Mouse (Mus musculus): ENCODE results near the gene Bub1b. TPM values are rescaled to one million over a fixed set of nuclear protein-coding genes. Genes with fewer than 3 reads are reported as not detected.
A peak's percentile ranks its signal among the peaks of the same experiment; 100 is the strongest.
"Not testable (repeated sequence)": the region's sequence is repeated elsewhere in the genome, so short reads cannot be mapped to it uniquely, and the experiment has no call there.

Bub1b gene
- polyA plus RNA-seq, 1 experiment from 2014 or later: 135 TPM

GRCm38 (mm10) chr2:118646665-118647064, 48.7 kb downstream of the Bub1b start:
- ATAC-seq (replicated peaks; ENCODE audit: insufficient number of reproducible peaks, low FRiP score, low TSS enrichment, low read depth) (no peak), DNase-seq (ENCODE audit: low spot score) (no peak)
- Histone ChIP-seq H3K4me2 (ENCODE audit: low read depth, low read length) (no peak overlapping the region), H3K36me3 (replicated peaks; ENCODE audit: control insufficient read depth, insufficient read depth, low read depth, low read length) (no peaks in the 10 kb centered on the region; the same call in 1 of the 2 replicates), H3K9me3 (replicated peaks; ENCODE audit: control insufficient read depth, low read length) (no peaks in the 10 kb centered on the region), H3K9ac (replicated peaks; ENCODE audit: low read length) (no peak overlapping the region), H3K27me3 (ENCODE audit: control insufficient read depth, insufficient read depth, low read length) (no peaks in the 10 kb centered on the region), H3K4me3 (ENCODE audit: low read depth, low read length) (no peak overlapping the region), H3K4me1 (ENCODE audit: control insufficient read depth, insufficient read depth, low read length) (no peaks in the 10 kb centered on the region), H3K27ac (replicated peaks; ENCODE audit: low read depth, low read length) (no peak overlapping the region)
- WGBS: 86% methylated on average over 5 of the region's 5 CpGs

GRCm38 (mm10) chr2:118650697-118651096, 52.7 kb downstream of the Bub1b start:
- H3K4me3 ChIP-seq (ENCODE audit: low read depth, low read length); H3K9me3 ChIP-seq (replicated peaks; ENCODE audit: control insufficient read depth, low read length); H3K4me2 ChIP-seq (ENCODE audit: low read depth, low read length); H3K27ac ChIP-seq (replicated peaks; ENCODE audit: low read depth, low read length); H3K27me3 ChIP-seq (ENCODE audit: control insufficient read depth, insufficient read depth, low read length); H3K36me3 ChIP-seq (replicated peaks; ENCODE audit: control insufficient read depth, insufficient read depth, low read depth, low read length); DNase-seq (ENCODE audit: low spot score); H3K9ac ChIP-seq (replicated peaks; ENCODE audit: low read length); H3K4me1 ChIP-seq (ENCODE audit: control insufficient read depth, insufficient read depth, low read length); ATAC-seq (replicated peaks; ENCODE audit: insufficient number of reproducible peaks, low FRiP score, low TSS enrichment, low read depth): not testable (repeated sequence)
- 61% methylated on average over 2 of the region's 2 CpGs for WGBS

- Histone ChIP-seq H3K27me3 (ENCODE audit: control insufficient read depth, insufficient read depth, low read length) (no peaks in the 10 kb centered on the region), H3K27ac (replicated peaks; ENCODE audit: low read depth, low read length) (no peak overlapping the region), H3K4me1 (ENCODE audit: control insufficient read depth, insufficient read depth, low read length) (no peaks in the 10 kb centered on the region; the same call in 1 of the 2 replicates), H3K4me3 (ENCODE audit: low read depth, low read length) (no peak overlapping the region), H3K4me2 (ENCODE audit: low read depth, low read length) (no peak overlapping the region), H3K36me3 (replicated peaks; ENCODE audit: control insufficient read depth, insufficient read depth, low read depth, low read length) (no peaks in the 10 kb centered on the region), H3K9me3 (replicated peaks; ENCODE audit: control insufficient read depth, low read length) (no peaks in the 10 kb centered on the region), H3K9ac (replicated peaks; ENCODE audit: low read length) (no peak overlapping the region)
- DNase-seq (ENCODE audit: low spot score) (no peak), ATAC-seq (replicated peaks; ENCODE audit: insufficient number of reproducible peaks, low FRiP score, low TSS enrichment, low read depth) (no peak)
- WGBS: 20% methylated on average over 3 of the region's 3 CpGs
Observed at GRCm38 (mm10) chr2:118656688-118657281, 58.8 kb downstream of the Bub1b start.

GRCm38 (mm10) chr2:118658457-118658856, 60.4 kb downstream of the Bub1b start:
- Histone ChIP-seq H3K27ac (replicated peaks; ENCODE audit: low read depth, low read length) (no peak overlapping the region; the same call in 1 of the 2 replicates), H3K4me3 (ENCODE audit: low read depth, low read length) (no peak overlapping the region), H3K9me3 (replicated peaks; ENCODE audit: control insufficient read depth, low read length) (no peaks in the 10 kb centered on the region), H3K36me3 (replicated peaks; ENCODE audit: control insufficient read depth, insufficient read depth, low read depth, low read length) (no peaks in the 10 kb centered on the region), H3K4me1 (ENCODE audit: control insufficient read depth, insufficient read depth, low read length) (peaks cover 4% of the 10 kb centered on the region), H3K9ac (replicated peaks; ENCODE audit: low read length) (no peak overlapping the region), H3K27me3 (ENCODE audit: control insufficient read depth, insufficient read depth, low read length) (peaks cover 8% of the 10 kb centered on the region), H3K4me2 (ENCODE audit: low read depth, low read length) (no peak overlapping the region)
- ATAC-seq (replicated peaks; ENCODE audit: insufficient number of reproducible peaks, low FRiP score, low TSS enrichment, low read depth): no peak
- DNase-seq (ENCODE audit: low spot score): no peak
- 41% methylated on average over 4 of the region's 4 CpGs for WGBS

- Histone ChIP-seq H3K9ac (replicated peaks; ENCODE audit: low read length) (no peak overlapping the region), H3K4me3 (ENCODE audit: low read depth, low read length) (no peak overlapping the region), H3K4me1 (ENCODE audit: control insufficient read depth, insufficient read depth, low read length) (peaks cover 6% of the 10 kb centered on the region), H3K9me3 (replicated peaks; ENCODE audit: control insufficient read depth, low read length) (no peaks in the 10 kb centered on the region), H3K27ac (replicated peaks; ENCODE audit: low read depth, low read length) (no peak overlapping the region; the same call in 1 of the 2 replicates), H3K4me2 (ENCODE audit: low read depth, low read length) (no peak overlapping the region), H3K27me3 (ENCODE audit: control insufficient read depth, insufficient read depth, low read length) (peaks cover 14% of the 10 kb centered on the region), H3K36me3 (replicated peaks; ENCODE audit: control insufficient read depth, insufficient read depth, low read depth, low read length) (no peaks in the 10 kb centered on the region)
- DNase-seq (ENCODE audit: low spot score): no peak
- ATAC-seq (replicated peaks; ENCODE audit: insufficient number of reproducible peaks, low FRiP score, low TSS enrichment, low read depth): no peak
- WGBS: 65% methylated on average over 1 of the region's 1 CpGs
Observed at GRCm38 (mm10) chr2:118659077-118659476, 61.1 kb downstream of the Bub1b start.

- Histone ChIP-seq H3K4me1 (ENCODE audit: control insufficient read depth, insufficient read depth, low read length) (peaks cover 6% of the 10 kb centered on the region), H3K4me2 (ENCODE audit: low read depth, low read length) (no peak overlapping the region), H3K9ac (replicated peaks; ENCODE audit: low read length) (no peak overlapping the region), H3K4me3 (ENCODE audit: low read depth, low read length) (no peak overlapping the region), H3K27ac (replicated peaks; ENCODE audit: low read depth, low read length) (no peak overlapping the region), H3K27me3 (ENCODE audit: control insufficient read depth, insufficient read depth, low read length) (peaks cover 17% of the 10 kb centered on the region), H3K36me3 (replicated peaks; ENCODE audit: control insufficient read depth, insufficient read depth, low read depth, low read length) (no peaks in the 10 kb centered on the region), H3K9me3 (replicated peaks; ENCODE audit: control insufficient read depth, low read length) (no peaks in the 10 kb centered on the region)
- DNase-seq (ENCODE audit: low spot score): no peak
- 86% methylated on average over 12 of the region's 12 CpGs for WGBS
- ATAC-seq (replicated peaks; ENCODE audit: insufficient number of reproducible peaks, low FRiP score, low TSS enrichment, low read depth): no peak
Observed at GRCm38 (mm10) chr2:118659493-118659892, 61.5 kb downstream of the Bub1b start.

GRCm38 (mm10) chr2:118659998-118660452, 62.0 kb downstream of the Bub1b start:
- Histone ChIP-seq H3K36me3 (replicated peaks; ENCODE audit: control insufficient read depth, insufficient read depth, low read depth, low read length) (no peaks in the 10 kb centered on the region), H3K4me3 (ENCODE audit: low read depth, low read length) (peak overlapping the region; percentile 26), H3K27ac (replicated peaks; ENCODE audit: low read depth, low read length) (0 out of 2 replicates have a peak overlapping the region, but pooled peaks have one; percentile 16), H3K9ac (replicated peaks; ENCODE audit: low read length) (peak overlapping the region; percentile 51), H3K4me2 (ENCODE audit: low read depth, low read length) (peak overlapping the region; percentile 42), H3K9me3 (replicated peaks; ENCODE audit: control insufficient read depth, low read length) (no peaks in the 10 kb centered on the region), H3K4me1 (ENCODE audit: control insufficient read depth, insufficient read depth, low read length) (peaks cover 6% of the 10 kb centered on the region), H3K27me3 (ENCODE audit: control insufficient read depth, insufficient read depth, low read length) (peaks cover 17% of the 10 kb centered on the region)
- ATAC-seq (replicated peaks; ENCODE audit: insufficient number of reproducible peaks, low FRiP score, low TSS enrichment, low read depth) (peak; percentile 75; the same call in 1 of the 2 replicates), DNase-seq (ENCODE audit: low spot score) (peak; percentile 73)
- WGBS: 2% methylated on average over 4 of the region's 4 CpGs

GRCm38 (mm10) chr2:118661891-118662290, 63.9 kb downstream of the Bub1b start:
- no peak for ATAC-seq (replicated peaks; ENCODE audit: insufficient number of reproducible peaks, low FRiP score, low TSS enrichment, low read depth)
- Histone ChIP-seq H3K9me3 (replicated peaks; ENCODE audit: control insufficient read depth, low read length) (no peaks in the 10 kb centered on the region), H3K27ac (replicated peaks; ENCODE audit: low read depth, low read length) (no peak overlapping the region), H3K9ac (replicated peaks; ENCODE audit: low read length) (no peak overlapping the region), H3K4me3 (ENCODE audit: low read depth, low read length) (no peak overlapping the region), H3K36me3 (replicated peaks; ENCODE audit: control insufficient read depth, insufficient read depth, low read depth, low read length) (no peaks in the 10 kb centered on the region), H3K27me3 (ENCODE audit: control insufficient read depth, insufficient read depth, low read length) (peaks cover 17% of the 10 kb centered on the region), H3K4me2 (ENCODE audit: low read depth, low read length) (no peak overlapping the region), H3K4me1 (ENCODE audit: control insufficient read depth, insufficient read depth, low read length) (peaks cover 6% of the 10 kb centered on the region)
- WGBS: 70% methylated on average over 9 of the region's 9 CpGs
- no peak for DNase-seq (ENCODE audit: low spot score)

Data from embryonic facial prominence, embryonic 11.5 days (tissue).